Mouse (Mus musculus) ovary, adult 18-20 months (tissue): Measurements from ENCODE around the gene Magea8.
"Not testable (repeated sequence)": the region's sequence is repeated elsewhere in the genome, so short reads cannot be mapped to it uniquely, and the experiment has no call there.

Source experiments
- DNase-seq: peaks from one replicate; pipeline ENCODE4 v3.0.0; 2022; ENCODE audit warnings: low spot score, mixed read lengths

Magea8 gene

DNA sequence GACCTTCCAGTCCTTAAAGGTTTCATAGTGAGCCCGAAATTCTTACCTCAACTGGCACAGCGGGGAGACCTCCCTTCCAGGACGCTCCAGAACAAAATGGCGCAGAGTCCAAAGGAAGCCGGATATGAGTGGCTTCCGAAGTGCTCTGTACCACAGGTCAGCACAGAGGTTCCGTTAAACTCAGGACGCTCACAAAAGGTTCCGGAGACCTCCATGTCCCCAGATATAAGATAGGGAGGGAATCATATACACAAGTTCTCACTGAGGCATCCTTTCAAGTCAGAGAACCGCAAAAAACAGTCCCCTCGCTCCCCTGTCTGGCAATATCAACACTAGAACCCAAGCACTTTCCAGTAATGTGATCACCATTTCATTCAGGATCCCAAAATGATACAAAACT lies at the start of gene Magea8:
TSS of gene Magea8 (minus strand) at position 101 of the 400 bp plus-strand sequence.
- DNase-seq, result not testable (repeated sequence)

DNA sequence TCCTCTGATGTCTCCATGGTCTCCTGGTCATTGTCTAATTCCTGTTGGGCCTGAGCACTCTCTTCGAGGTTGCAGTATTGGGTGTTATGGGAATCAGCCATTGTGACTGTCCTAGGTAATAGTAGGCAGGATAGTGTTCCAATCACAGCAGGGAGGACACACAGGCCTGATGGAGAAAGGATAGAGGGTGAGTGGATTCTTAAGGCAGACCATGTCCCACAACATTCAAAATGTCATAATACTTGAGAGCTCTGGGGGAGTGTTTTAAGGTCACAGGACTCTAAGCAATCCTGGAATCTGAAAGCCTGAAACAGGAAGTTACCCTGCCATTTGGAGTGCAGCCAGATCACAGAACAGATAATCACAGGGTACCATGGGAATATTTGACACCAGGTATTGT lies 46.2 kb downstream of the Magea8 start, which contains the start of gene Magea3:
TSS of gene Magea3 (minus strand) at position 101 of the 400 bp plus-strand sequence.
- DNase-seq, result not testable (repeated sequence)

DNA sequence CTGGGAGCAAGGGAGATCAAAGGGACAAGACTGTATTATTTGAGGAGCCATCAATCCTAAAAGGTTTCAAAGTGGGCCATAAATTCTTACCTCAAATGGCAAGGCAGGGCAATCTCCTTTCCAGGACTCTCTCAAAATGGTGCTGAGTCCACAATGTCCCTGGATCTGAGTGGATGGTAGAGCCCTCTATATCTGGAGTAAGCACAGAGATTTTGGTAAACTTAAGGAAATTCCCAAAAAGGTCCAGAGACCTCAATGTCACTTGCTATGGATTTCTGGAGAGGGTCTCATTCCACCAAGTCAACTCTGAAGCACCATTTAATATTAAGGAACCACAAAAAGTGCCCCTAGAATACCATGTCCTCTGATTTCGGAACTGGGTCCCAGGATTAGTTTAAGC lies 59.8 kb downstream of the Magea8 start, which contains the start of gene Magea6:
TSS of gene Magea6 (minus strand) at position 101 of the 400 bp plus-strand sequence.
- DNase-seq, result not testable (repeated sequence)
